ENCODE assay signal across 28 mouse cellular contexts in the genomic region with DNA sequence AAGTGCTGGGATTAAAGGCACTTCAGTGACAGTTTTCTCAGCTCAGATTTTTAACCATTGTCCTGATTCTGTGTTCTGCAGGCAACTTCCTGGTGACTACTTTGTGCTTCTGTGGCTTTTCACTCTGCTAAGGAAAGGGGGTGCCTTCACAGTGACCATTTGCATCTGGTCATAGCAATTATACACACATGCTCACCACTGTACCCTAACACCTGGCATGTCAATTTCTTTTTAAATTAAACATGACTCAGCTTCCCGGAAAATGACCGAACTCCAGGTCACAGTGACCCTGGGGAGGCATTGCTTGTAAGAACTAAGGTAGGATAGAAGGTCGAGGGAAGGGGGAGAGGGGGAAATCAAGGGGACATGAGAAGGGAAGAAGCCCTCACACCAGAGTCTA. TPM values are rescaled to one million over a fixed set of nuclear protein-coding genes. Genes with fewer than 3 reads are reported as not detected.
"Had no signal": no experiment of that assay in that cellular context is flagged by ENCODE, and none has a peak within 500 bp of the region (broad histone marks: within the 10 kb centered on the region; RNA-seq: fewer than 3 reads in every experiment).

No protein-coding gene starts in this region.

- ATAC-seq: forebrain, embryonic 13.5 days; forebrain, embryonic 14.5 days; forebrain, embryonic 15.5 days; forebrain, embryonic 16.5 days; forebrain, postnatal 0 days had no signal

- H3K4me3 ChIP-seq: embryonic facial prominence, embryonic 10.5 days; embryonic facial prominence, embryonic 12.5 days; embryonic facial prominence, embryonic 13.5 days; embryonic facial prominence, embryonic 15.5 days; erythroblast, embryonic 14.5 days; forebrain, embryonic 10.5 days; forebrain, embryonic 12.5 days; forebrain, embryonic 13.5 days; forebrain, embryonic 15.5 days; gastrocnemius, adult 2 months; heart, adult 2 months had no signal

- H3K36me3 ChIP-seq: embryonic facial prominence, embryonic 10.5 days; embryonic facial prominence, embryonic 12.5 days; embryonic facial prominence, embryonic 13.5 days; embryonic facial prominence, embryonic 15.5 days; forebrain, embryonic 10.5 days; forebrain, embryonic 12.5 days; forebrain, embryonic 15.5 days had no signal

- H3K9me3 ChIP-seq: embryonic facial prominence, embryonic 10.5 days; embryonic facial prominence, embryonic 12.5 days; embryonic facial prominence, embryonic 13.5 days; embryonic facial prominence, embryonic 15.5 days; forebrain, embryonic 10.5 days; forebrain, embryonic 12.5 days; forebrain, embryonic 13.5 days; forebrain, embryonic 15.5 days had no signal

- DNase-seq: cerebellum, adult 9-10 months; cerebellum, adult 9-11 months; cerebellum, postnatal 10 days; cerebellum, postnatal 14 days; cerebellum, postnatal 25 days; cerebellum, postnatal 36 days; embryo, embryonic 11 days; forebrain, postnatal 0 days; gastrocnemius, adult 2 months; gastrocnemius, postnatal 10 days; gastrocnemius, postnatal 14 days; gastrocnemius, postnatal 25 days; gastrocnemius, postnatal 36 days; heart, adult 11 months; heart, adult 18-20 months; heart, adult 2 months had no signal

- H3K27ac ChIP-seq: embryonic facial prominence, embryonic 10.5 days; embryonic facial prominence, embryonic 12.5 days; embryonic facial prominence, embryonic 13.5 days; embryonic facial prominence, embryonic 15.5 days; forebrain, embryonic 10.5 days; forebrain, embryonic 12.5 days; forebrain, embryonic 13.5 days; forebrain, embryonic 15.5 days; gastrocnemius, adult 2 months; heart, adult 2 months had no signal

- H3K4me1 ChIP-seq: embryonic facial prominence, embryonic 12.5 days; embryonic facial prominence, embryonic 13.5 days; embryonic facial prominence, embryonic 15.5 days; forebrain, embryonic 12.5 days; forebrain, embryonic 13.5 days; forebrain, embryonic 15.5 days had no signal

- H3K9ac ChIP-seq: embryonic facial prominence, embryonic 12.5 days; embryonic facial prominence, embryonic 13.5 days; embryonic facial prominence, embryonic 15.5 days; forebrain, embryonic 12.5 days; forebrain, embryonic 13.5 days; forebrain, embryonic 15.5 days; forebrain, postnatal 0 days had no signal

- H3K27me3 ChIP-seq: embryonic facial prominence, embryonic 12.5 days; embryonic facial prominence, embryonic 13.5 days; embryonic facial prominence, embryonic 15.5 days; forebrain, embryonic 12.5 days; forebrain, embryonic 13.5 days; forebrain, embryonic 15.5 days had no signal

- H3K4me2 ChIP-seq: embryonic facial prominence, embryonic 12.5 days; embryonic facial prominence, embryonic 13.5 days; embryonic facial prominence, embryonic 15.5 days; forebrain, embryonic 12.5 days; forebrain, embryonic 13.5 days; forebrain, embryonic 15.5 days had no signal

RNA-seq across cellular contexts. Expression of a gene that starts 37.6 kb away (rescaled TPM):
- total RNA-seq: granulocyte monocyte progenitor cell, adult 5-6 weeks had no signal
